Mouse (Mus musculus): Measurements from ENCODE around the gene Cdca3. TPM values are rescaled to one million over a fixed set of nuclear protein-coding genes. Genes with fewer than 3 reads are reported as not detected.

The Cdca3 gene
- total RNA-seq, 1 experiment = 128 TPM

DNA sequence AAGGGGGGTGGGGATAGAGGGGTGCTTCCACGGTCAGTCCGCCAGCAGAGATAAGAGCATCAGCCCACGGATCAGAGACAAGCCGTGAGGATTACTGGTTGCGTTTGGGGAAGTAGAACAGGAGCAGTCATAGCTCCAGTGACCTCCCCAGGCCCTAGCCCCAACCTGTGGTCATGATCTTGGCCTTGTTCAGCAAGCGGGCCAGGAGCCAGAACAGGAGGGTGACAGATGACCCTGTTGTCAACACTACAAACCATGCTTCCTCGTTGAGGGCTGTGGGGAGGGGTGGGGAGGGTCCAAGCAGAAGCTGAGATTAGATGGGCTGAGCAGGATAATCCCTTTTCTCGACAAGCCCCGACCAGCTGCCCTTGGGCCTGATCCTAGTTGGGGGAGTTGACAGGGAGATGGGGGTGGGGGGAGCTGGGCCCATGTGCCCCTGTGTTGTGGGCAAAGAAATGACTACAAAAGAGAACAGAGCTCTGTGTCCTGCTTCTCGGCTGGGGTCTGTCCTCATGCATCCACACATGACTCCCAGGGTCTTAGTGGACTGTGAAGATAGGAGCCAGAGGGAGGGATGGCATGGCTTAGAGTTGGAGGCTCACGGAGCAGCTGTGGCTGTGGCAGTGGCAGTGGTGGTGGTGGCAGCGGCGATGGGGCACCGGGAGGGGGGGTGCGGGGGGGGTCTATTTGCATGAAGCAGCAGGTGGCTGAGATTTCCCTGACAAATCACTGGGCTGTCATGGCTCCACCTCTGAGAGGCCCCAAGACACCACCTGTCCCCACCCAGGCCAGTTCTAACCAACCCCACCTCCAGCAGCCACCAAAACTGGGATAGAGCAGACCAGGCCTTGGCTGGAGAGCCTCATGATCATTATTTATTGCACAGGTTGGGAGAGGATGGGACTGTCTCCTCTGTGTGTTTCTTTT, 11.2 kb downstream of the Cdca3 start, which contains the start of gene Gnb3:
Gnb3 (minus strand) TSS at position 35 of the 927 bp plus-strand sequence.
- Histone ChIP-seq H3K9ac (ENCODE audit: insufficient read depth, low read depth, low read length, poor library complexity, severe bottlenecking) (no peak within 1 kb of the TSS), H3K36me3 (ENCODE audit: control insufficient read depth, insufficient read depth, low read length, poor library complexity, severe bottlenecking) (no peaks in the 10 kb centered on the region), H3K4me1 (ENCODE audit: control insufficient read depth in 2 of 2, insufficient read depth in 2 of 2, low read length in 2 of 2, poor library complexity in 1 of 2) (peaks cover 0 to 8% of the 10 kb centered on the region in 2 experiments; a peak in 1 of 4 replicates), H3K9me3 (ENCODE audit: control insufficient read depth, insufficient read depth, low read depth, low read length) (no peaks in the 10 kb centered on the region), H3K27ac (ENCODE audit: insufficient read depth, low read depth, low read length, poor library complexity, severe bottlenecking) (no peak within 1 kb of the TSS), H3K4me3 (ENCODE audit: insufficient read depth in 1 of 2, low read depth in 1 of 2, low read length in 2 of 2, poor library complexity in 1 of 2, severe bottlenecking in 1 of 2) (no peak within 1 kb of the TSS)
- no peak for DNase-seq (ENCODE audit: low read depth, low spot score)
- in situ Hi-C loops (cut with MboI; ENCODE audit: low sequenced_read_pairs in 2 of 2, unreplicated experiment in 2 of 2) = no loop called here
- no peak for TF ChIP-seq HCFC1 (IDR thresholded peaks at IDR 0.05; ENCODE audit: borderline replicate concordance, insufficient read depth, low read length)
- TF ChIP-seq ZC3H11A (IDR thresholded peaks at IDR 0.05; ENCODE audit: borderline replicate concordance, low read depth, low read length) = no peak

- no peak overlapping the region for H3K9ac ChIP-seq (ENCODE audit: insufficient read depth, low read depth, low read length, poor library complexity, severe bottlenecking)
- H3K4me1 ChIP-seq (ENCODE audit: control insufficient read depth in 2 of 2, insufficient read depth in 2 of 2, low read length in 2 of 2, poor library complexity in 1 of 2) = peaks cover 0 to 14% of the 10 kb centered on the region in 2 experiments; a peak in 2 of 4 replicates
- no peak overlapping the region for H3K4me3 ChIP-seq (ENCODE audit: insufficient read depth in 1 of 2, low read depth in 1 of 2, low read length in 2 of 2, poor library complexity in 1 of 2, severe bottlenecking in 1 of 2)
- in situ Hi-C loops (cut with MboI; ENCODE audit: low sequenced_read_pairs in 2 of 2, unreplicated experiment in 2 of 2) = no loop called here
- H3K36me3 ChIP-seq (ENCODE audit: control insufficient read depth, insufficient read depth, low read length, poor library complexity, severe bottlenecking) = no peaks in the 10 kb centered on the region
- no peaks in the 10 kb centered on the region for H3K9me3 ChIP-seq (ENCODE audit: control insufficient read depth, insufficient read depth, low read depth, low read length)
- DNase-seq (ENCODE audit: low read depth, low spot score) = peak; percentile 99
- no peak overlapping the region for H3K27ac ChIP-seq (ENCODE audit: insufficient read depth, low read depth, low read length, poor library complexity, severe bottlenecking)
- TF ChIP-seq ZNF384 (IDR thresholded peaks at IDR 0.05; ENCODE audit: low read depth, low read length) = no peak
- peak; percentile 40; the same call in 1 of the 2 replicates for TF ChIP-seq ZC3H11A (IDR thresholded peaks at IDR 0.05; ENCODE audit: borderline replicate concordance, low read depth, low read length)
- peak; percentile 58; the same call in 1 of the 2 replicates for TF ChIP-seq HCFC1 (IDR thresholded peaks at IDR 0.05; ENCODE audit: borderline replicate concordance, insufficient read depth, low read length)
- TF ChIP-seq MAFK (IDR thresholded peaks at IDR 0.05; ENCODE audit: insufficient read depth, low read depth, low read length) = no peak
- TF ChIP-seq CHD2 (IDR thresholded peaks at IDR 0.05; ENCODE audit: low read depth, low read length) = no peak
Measured at GRCm38 (mm10) chr6:124847305-124847704, 18.0 kb downstream of the Cdca3 start.

GRCm38 (mm10) chr6:124850535-124850934, 21.2 kb downstream of the Cdca3 start:
- TF ChIP-seq CHD2 (IDR thresholded peaks at IDR 0.05; ENCODE audit: low read depth, low read length) = no peak
- no peak for TF ChIP-seq ZC3H11A (IDR thresholded peaks at IDR 0.05; ENCODE audit: borderline replicate concordance, low read depth, low read length)
- TF ChIP-seq HCFC1 (IDR thresholded peaks at IDR 0.05; ENCODE audit: borderline replicate concordance, insufficient read depth, low read length) = no peak
- TF ChIP-seq MAFK (IDR thresholded peaks at IDR 0.05; ENCODE audit: insufficient read depth, low read depth, low read length) = no peak
- TF ChIP-seq ZNF384 (IDR thresholded peaks at IDR 0.05; ENCODE audit: low read depth, low read length) = no peak
- H3K36me3 ChIP-seq (ENCODE audit: control insufficient read depth, insufficient read depth, low read length, poor library complexity, severe bottlenecking) = no peaks in the 10 kb centered on the region
- in situ Hi-C loops (cut with MboI; ENCODE audit: low sequenced_read_pairs in 2 of 2, unreplicated experiment in 2 of 2) = no loop called here

GRCm38 (mm10) chr6:124854647-124855046, 25.3 kb downstream of the Cdca3 start:
- Histone ChIP-seq H3K9ac (ENCODE audit: insufficient read depth, low read depth, low read length, poor library complexity, severe bottlenecking) (no peak overlapping the region), H3K27ac (ENCODE audit: insufficient read depth, low read depth, low read length, poor library complexity, severe bottlenecking) (no peak overlapping the region), H3K4me3 (ENCODE audit: insufficient read depth in 1 of 2, low read depth in 1 of 2, low read length in 2 of 2, poor library complexity in 1 of 2, severe bottlenecking in 1 of 2) (no peak overlapping the region), H3K36me3 (ENCODE audit: control insufficient read depth, insufficient read depth, low read length, poor library complexity, severe bottlenecking) (no peaks in the 10 kb centered on the region), H3K4me1 (ENCODE audit: control insufficient read depth in 2 of 2, insufficient read depth in 2 of 2, low read length in 2 of 2, poor library complexity in 1 of 2) (peaks cover 3 to 26% of the 10 kb centered on the region in 2 experiments), H3K9me3 (ENCODE audit: control insufficient read depth, insufficient read depth, low read depth, low read length) (no peaks in the 10 kb centered on the region)
- DNase-seq (ENCODE audit: low read depth, low spot score) = no peak
- in situ Hi-C loops (cut with MboI; ENCODE audit: low sequenced_read_pairs in 2 of 2, unreplicated experiment in 2 of 2) = no loop called here
- TF ChIP-seq CHD2 (IDR thresholded peaks at IDR 0.05; ENCODE audit: low read depth, low read length) (no peak), MAFK (IDR thresholded peaks at IDR 0.05; ENCODE audit: insufficient read depth, low read depth, low read length) (no peak), ZNF384 (IDR thresholded peaks at IDR 0.05; ENCODE audit: low read depth, low read length) (no peak), ZC3H11A (IDR thresholded peaks at IDR 0.05; ENCODE audit: borderline replicate concordance, low read depth, low read length) (no peak), HCFC1 (IDR thresholded peaks at IDR 0.05; ENCODE audit: borderline replicate concordance, insufficient read depth, low read length) (no peak)

More at GRCm38 (mm10) chr6:124850535-124850934, 21.2 kb downstream of the Cdca3 start:
- H3K9me3 ChIP-seq (ENCODE audit: control insufficient read depth, insufficient read depth, low read depth, low read length) = no peaks in the 10 kb centered on the region
- peaks cover 0 to 19% of the 10 kb centered on the region in 2 experiments; a peak in 2 of 4 replicates for H3K4me1 ChIP-seq (ENCODE audit: control insufficient read depth in 2 of 2, insufficient read depth in 2 of 2, low read length in 2 of 2, poor library complexity in 1 of 2)
- H3K27ac ChIP-seq (ENCODE audit: insufficient read depth, low read depth, low read length, poor library complexity, severe bottlenecking) = no peak overlapping the region
- H3K9ac ChIP-seq (ENCODE audit: insufficient read depth, low read depth, low read length, poor library complexity, severe bottlenecking) = no peak overlapping the region
- 0 out of 4 replicates have a peak overlapping the region, but pooled peaks of 1 of the 2 experiments have one; percentile 0 for H3K4me3 ChIP-seq (ENCODE audit: insufficient read depth in 1 of 2, low read depth in 1 of 2, low read length in 2 of 2, poor library complexity in 1 of 2, severe bottlenecking in 1 of 2)
- peak; percentile 61 for DNase-seq (ENCODE audit: low read depth, low spot score)

Data from ES-E14 (cell line).